Mouse (Mus musculus): ENCODE results near the gene Selplg. TPM values are rescaled to one million over a fixed set of nuclear protein-coding genes. Genes with fewer than 3 reads are reported as not detected.
"Not testable (repeated sequence)": the region's sequence is repeated elsewhere in the genome, so short reads cannot be mapped to it uniquely, and the experiment has no call there.

Gene Selplg
- total RNA-seq, 2 experiments from 2014 or later: 2.5 to 4.1 TPM

DNA sequence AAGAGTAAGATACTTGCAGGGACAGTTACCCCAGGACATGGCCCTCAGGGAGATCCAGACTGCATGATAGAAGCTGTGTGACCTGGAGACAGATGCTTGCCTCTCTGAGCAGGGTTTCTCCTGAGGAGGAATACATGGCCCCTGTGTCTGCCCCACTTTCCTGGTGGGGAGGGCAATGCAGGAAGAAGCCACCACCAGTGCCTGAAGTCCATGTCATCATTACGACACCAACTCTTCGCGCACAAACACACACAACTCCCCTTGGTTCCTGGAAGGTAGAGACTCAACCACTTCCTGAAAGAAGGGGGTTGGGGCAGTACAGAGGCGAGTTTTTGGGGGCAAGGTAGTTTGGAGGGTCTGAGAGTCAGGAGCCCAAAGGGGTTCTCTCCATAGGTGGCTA lies 8.2 kb downstream of the Selplg start:
- no peak for DNase-seq

DNA sequence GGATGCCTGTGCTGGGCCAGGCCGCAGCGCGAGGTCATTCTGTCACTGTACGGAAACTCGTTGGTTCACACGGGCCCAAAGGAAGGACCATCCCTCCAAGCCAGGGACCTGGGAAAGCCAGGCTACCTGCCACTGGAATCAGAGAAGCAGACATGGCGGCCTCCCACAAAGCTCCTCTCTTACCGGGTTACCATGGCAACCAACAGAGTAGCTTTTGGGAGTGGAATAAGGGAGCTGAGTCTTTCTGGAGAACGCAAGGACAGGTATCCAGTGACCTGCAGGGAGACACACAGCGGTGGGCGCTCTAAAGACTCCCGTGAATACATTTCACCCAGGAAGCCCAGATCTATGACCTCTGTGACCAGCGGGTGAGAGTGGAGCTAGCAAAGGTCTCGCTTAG lies 13.9 kb downstream of the Selplg start:
- DNase-seq: no peak

- DNase-seq: peak; percentile 88 to 94
These were observed 16.7 kb downstream of the Selplg start for GRCm38 (mm10) chr5:113815638-113816152.

- no peak for DNase-seq
These were observed 17.4 kb downstream of the Selplg start for GRCm38 (mm10) chr5:113815041-113815389.

GRCm38 (mm10) chr5:113814111-113815040 lies 18.1 kb downstream of the Selplg start:
- no peak for DNase-seq

- DNase-seq: no peak
These were observed 18.8 kb downstream of the Selplg start for GRCm38 (mm10) chr5:113813608-113814007.

DNA sequence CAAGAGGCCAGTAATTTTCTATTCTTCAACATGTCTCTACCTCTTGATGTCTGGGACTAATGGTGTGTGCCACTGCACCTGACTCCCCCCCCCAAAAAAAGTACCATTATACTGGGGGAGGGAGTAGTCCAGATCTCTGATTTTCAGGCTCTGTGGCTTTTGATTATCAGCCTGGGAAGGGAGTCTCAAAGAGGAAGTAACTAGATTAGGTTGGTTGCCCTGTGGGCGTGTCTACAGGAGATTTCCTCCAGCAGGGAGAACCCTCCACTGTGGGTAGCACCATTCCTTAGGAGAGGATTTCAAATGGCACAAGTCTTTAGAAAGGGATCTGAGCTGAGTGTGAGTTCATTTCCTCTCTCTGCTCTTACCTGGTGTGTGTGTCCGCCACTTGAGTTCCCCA lies 19.8 kb downstream of the Selplg start:
- DNase-seq: no peak

GRCm38 (mm10) chr5:113811824-113812420 lies 20.5 kb downstream of the Selplg start:
- not testable (repeated sequence) for DNase-seq

GRCm38 (mm10) chr5:113810111-113810510 lies 22.3 kb downstream of the Selplg start:
- DNase-seq: no peak

DNA sequence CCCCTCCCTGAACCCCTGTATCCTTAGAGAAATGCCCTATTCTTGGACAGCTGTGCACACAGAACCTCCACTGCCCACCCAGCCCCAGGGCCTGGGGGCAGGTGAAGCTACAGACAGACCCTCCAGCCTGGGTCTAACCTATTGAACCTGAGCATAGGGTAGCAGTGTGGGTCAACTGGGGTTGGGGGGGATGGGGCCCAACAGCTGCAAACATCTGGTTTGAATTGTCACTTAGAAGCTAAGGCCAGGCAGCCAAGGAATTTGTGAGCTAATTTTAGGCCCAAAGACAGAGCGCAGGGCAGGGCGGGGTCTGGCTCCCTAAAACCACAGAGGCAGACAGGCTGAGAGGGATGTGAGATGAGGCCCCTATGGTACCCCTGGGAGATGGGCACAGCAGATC lies 24.3 kb downstream of the Selplg start:
- no peak for DNase-seq

- no peak for DNase-seq
These were observed 24.7 kb downstream of the Selplg start for GRCm38 (mm10) chr5:113807712-113808111.

DNA sequence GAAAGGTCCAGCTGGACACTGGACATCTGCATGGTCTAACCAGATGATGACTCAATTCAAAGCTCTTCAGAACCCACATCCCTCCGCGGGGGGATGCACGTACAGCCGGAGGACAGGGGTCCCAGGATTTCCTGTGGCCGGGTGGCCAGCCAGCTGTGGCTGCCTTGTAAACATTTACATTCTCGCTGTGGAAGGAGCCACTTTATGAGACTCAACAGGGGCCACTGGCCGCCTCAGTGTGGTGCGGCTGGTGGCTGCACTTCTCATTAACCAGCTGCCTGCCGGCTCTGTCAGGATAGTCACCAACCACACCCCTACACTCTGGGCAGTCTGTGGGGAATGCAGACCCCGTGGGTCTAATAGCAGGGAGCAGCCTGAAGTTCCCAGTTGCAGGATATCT lies 26.0 kb downstream of the Selplg start:
- no peak for DNase-seq

GRCm38 (mm10) chr5:113805301-113805700 lies 27.1 kb downstream of the Selplg start:
- DNase-seq: no peak

DNA sequence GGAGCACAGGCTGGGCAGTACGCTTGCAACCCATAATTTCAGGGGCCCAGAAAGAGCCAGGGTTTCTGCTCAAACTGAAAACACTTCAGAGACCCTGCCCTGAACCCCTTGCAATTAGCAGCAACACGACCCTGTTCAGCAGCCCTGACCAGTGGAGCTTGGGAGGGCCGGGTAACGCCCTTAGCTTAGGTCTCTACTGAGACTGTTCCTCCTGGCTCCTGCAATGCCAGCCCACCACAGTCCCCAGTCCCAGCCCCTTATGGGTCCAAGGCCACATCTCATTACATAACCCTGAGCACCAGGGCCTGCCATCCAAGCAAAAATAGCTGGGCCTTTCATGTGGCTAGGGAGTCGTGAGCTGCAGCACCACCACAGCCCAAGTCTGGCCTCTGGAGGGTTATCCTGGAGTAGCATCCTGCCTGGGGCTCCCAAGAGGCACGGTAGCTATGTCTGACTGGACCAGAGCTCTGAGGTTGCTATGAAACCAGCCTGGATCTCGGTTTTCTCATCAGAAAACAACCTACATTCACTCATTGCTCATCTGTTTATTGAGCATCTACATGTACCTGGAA lies 28.0 kb downstream of the Selplg start:
- no peak for DNase-seq

DNA sequence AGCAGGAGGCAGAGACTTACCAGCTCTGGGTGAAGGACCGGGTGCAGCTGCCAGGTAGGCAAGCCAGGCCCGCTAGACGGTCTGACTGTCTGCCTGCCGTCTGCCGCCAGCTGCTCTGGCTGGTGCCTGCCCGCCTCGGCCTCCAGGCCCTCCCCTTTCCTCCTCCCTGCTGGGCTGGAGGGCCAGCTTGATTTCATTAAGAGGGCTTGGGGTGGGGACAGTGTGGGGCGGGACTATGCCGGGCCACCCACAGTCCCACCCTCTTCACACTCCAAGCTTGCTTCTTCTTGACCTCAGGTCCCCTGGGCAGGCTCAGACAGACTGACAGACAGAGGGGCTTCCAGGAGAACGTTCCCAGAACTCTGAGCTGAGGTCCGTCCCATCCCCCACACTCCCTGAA lies 32.2 kb downstream of the Selplg start, which contains the start of gene Tmem119:
Gene Tmem119, minus strand, starts transcription at position 237 of the 400 bp plus-strand sequence.
- peak; percentile 54 to 68 for DNase-seq

DNA sequence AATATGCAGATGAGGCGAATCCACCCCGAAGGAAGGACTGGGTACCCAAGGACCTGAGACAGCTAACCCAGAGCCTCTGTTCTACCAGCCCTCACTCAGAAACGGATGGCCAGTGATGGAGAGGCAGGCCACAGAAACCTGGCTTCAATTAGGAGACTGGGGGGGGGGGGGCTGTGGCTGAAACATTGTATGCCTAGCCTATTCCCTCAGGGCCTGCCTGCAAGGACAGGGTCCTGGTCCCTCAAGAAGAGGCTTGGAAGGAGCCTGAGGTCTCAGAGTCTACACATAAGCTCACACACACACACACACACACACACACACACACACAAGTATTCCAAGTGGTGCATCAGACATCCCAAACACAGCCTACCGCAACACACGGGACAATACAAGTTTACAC lies 32.8 kb downstream of the Selplg start:
- DNase-seq: no peak

- DNase-seq: peak in 1 of 2 experiments; percentile 0
These were observed 33.9 kb downstream of the Selplg start for GRCm38 (mm10) chr5:113798525-113798924.

GRCm38 (mm10) chr5:113797149-113797882 lies 35.1 kb downstream of the Selplg start:
- peak in 1 of 2 experiments; percentile 3 for DNase-seq

DNA sequence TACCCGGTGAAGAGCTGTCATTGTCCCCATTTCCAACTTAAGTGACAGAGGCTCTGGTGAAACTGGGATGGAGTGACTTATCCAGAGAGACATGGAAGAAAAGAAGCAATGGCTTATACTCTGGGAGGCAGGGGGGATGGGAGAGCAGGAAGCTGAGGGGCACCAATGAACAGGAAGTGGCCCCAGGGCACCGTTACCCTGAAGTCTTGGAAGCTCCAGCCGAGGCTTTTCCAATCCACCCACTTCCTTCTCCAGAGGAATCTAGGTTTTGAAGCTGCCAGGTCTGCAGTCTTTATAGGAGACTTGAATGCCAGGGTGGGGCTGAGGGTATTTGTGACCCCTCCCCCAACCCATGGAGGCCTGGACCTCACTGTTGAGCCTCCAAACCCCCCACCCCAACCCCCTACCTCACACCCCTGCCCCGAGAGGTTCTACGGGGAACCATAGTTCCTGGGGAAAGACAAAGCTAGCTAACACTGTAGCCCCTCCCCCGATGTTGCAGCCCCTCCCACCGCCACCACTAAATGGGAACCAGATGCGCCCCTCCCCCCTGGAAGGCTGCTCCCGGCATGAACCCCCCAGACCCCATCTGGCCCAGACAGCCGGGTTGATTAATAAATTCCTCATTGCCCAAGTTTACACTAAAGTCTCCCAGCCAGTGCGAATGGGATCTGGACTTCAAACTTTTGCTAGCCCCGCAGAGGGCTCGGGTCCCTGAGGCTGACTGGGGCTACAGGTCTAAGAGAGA lies 35.9 kb downstream of the Selplg start:
- DNase-seq: peak in 1 of 2 experiments; percentile 49

- no peak for DNase-seq
These were observed 41.0 kb downstream of the Selplg start for GRCm38 (mm10) chr5:113791197-113792095.
